Mouse (Mus musculus): ENCODE results near the gene Rpl18a.

The Rpl18a gene

DNA sequence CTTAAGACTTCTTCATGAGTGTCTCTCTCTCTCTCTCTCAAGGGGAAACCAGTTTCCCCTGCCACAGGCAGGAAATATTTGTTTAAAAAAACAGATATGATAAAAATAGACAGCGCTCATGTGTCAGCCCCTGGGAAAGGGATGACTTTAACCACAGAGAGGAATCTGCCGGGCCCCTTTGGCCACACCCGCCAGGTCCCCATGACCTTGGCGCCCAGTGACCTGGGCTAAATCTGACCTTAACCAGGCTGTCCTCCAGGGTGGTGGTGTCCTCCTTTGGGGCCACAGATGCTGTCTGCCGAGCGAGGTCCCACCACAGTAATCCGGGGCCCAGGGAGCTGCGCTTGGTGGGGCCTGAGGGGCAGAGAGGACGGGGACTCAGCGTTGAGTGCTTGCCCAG, 12.5 kb downstream of the Rpl18a start:
- DNase-seq (ENCODE audit: extremely low read depth, low read depth, low spot score) = no peak

- DNase-seq (ENCODE audit: extremely low read depth, low read depth, low spot score) = no peak
Observed at GRCm38 (mm10) chr8:70884186-70884585, 13.0 kb downstream of the Rpl18a start.

GRCm38 (mm10) chr8:70880546-70880945, 16.7 kb downstream of the Rpl18a start:
- no peak for DNase-seq (ENCODE audit: extremely low read depth, low read depth, low spot score)

DNA sequence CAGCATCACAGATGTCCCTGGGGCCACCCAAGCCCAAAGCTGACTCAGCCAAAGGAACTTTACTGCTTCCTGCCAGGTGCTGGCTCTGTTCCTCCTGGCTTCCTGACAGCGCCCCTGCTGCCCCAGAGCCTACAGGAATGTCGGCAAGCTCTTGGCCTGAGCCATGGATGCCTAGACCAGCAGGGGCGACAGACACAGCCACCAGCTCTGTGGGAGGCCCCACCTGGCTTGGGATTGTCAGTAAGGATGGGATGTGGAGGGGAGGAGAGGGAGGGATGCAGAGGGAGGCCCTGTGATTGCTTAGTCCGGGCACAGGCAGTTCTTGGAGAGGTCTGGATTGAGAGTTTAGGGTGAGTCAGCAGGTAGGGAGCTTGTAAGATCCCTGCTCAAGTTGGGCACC, 17.1 kb downstream of the Rpl18a start:
- no peak for DNase-seq (ENCODE audit: extremely low read depth, low read depth, low spot score)

DNA sequence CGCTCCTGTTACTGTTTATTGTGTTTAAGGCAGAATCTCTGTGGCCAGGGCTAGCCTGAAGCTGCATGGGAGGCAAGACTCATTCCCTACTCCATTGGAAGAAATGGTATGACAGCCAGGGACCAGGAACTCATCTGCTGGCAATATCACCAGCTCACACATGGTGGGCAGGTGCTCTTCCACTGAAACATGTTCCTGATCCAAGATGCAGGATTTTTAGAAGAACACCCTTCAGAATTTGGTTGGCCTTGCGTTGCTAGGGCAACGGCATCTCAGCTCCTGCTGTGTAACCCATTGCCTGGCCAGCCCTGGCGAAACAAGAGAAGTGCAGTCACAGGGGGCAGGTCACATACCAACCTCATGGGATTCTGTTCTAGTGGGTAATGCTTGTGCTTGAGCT, 17.7 kb downstream of the Rpl18a start:
- DNase-seq (ENCODE audit: extremely low read depth, low read depth, low spot score) = no peak

GRCm38 (mm10) chr8:70878178-70878577, 19.0 kb downstream of the Rpl18a start:
- no peak for DNase-seq (ENCODE audit: extremely low read depth, low read depth, low spot score)

DNA sequence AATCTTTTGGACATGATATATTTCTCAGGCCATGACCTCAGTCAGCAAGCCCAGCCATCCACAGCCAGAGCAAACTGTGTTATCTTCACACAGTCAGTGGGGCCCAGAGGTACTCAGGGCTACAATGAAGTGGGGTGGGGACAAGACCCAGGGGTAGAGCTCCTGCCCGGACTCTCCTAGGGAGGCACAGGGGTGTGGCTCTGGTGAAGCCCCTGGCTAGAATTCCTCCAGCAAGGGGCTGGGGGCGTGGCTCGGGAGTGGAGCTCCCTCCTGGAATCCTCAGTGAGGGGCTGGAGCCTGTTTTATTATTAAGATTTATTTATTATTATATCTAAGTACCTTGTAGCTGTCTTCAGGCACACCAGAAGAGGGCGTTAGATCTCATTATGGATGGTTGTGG, 20.8 kb downstream of the Rpl18a start:
- DNase-seq (ENCODE audit: extremely low read depth, low read depth, low spot score) = no peak

GRCm38 (mm10) chr8:70874441-70874840, 22.8 kb downstream of the Rpl18a start:
- DNase-seq (ENCODE audit: extremely low read depth, low read depth, low spot score) = no peak

- no peak for DNase-seq (ENCODE audit: extremely low read depth, low read depth, low spot score)
Observed at GRCm38 (mm10) chr8:70873364-70873985, 23.7 kb downstream of the Rpl18a start, which contains the start of gene Ccdc124. Gene Ccdc124 (minus strand): TSS chr8:70873935.

- DNase-seq (ENCODE audit: extremely low read depth, low read depth, low spot score) = no peak
Observed at GRCm38 (mm10) chr8:70872643-70873363, 24.4 kb downstream of the Rpl18a start.

GRCm38 (mm10) chr8:70871195-70871807, 25.9 kb downstream of the Rpl18a start:
- no peak for DNase-seq (ENCODE audit: extremely low read depth, low read depth, low spot score)

GRCm38 (mm10) chr8:70869601-70870041, 27.6 kb downstream of the Rpl18a start:
- DNase-seq (ENCODE audit: extremely low read depth, low read depth, low spot score) = no peak

GRCm38 (mm10) chr8:70869199-70869571, 28.0 kb downstream of the Rpl18a start:
- no peak for DNase-seq (ENCODE audit: extremely low read depth, low read depth, low spot score)

DNA sequence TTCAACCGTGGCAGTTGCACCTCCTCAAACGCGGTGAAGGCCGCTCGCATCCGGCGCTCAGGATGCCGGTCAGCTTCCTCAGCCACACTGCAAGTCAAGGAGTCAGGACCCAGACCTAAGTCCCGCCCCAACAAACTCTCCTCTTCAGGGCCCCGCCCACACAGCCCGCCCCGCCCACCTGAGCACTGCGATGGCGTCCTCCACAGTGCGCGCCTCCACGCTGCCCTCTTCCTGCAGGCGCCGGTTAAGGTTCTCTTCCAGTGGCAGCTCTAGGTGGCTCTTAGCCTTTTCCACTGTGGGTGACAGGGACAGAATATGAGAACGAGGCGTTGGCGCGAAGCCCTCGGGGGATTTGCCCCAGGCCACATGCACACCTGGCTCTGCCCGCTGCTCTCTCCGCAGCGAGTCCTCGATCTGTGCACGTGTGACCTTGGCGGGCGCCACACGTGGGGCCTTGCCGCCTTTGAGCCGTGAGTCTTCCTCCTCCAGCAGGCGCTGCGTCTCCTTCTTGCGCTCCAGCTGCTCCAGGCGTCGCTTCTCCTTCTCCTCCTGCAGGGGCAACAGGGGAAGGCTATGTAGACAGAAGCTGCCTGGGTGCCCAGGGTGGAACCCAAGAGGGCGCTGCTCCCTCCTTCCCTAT, 28.5 kb downstream of the Rpl18a start:
- DNase-seq (ENCODE audit: extremely low read depth, low read depth, low spot score) = no peak

- no peak for DNase-seq (ENCODE audit: extremely low read depth, low read depth, low spot score)
Observed at GRCm38 (mm10) chr8:70866566-70866965, 30.6 kb downstream of the Rpl18a start.

- DNase-seq (ENCODE audit: extremely low read depth, low read depth, low spot score) = no peak
Observed at GRCm38 (mm10) chr8:70866001-70866520, 31.2 kb downstream of the Rpl18a start.

DNA sequence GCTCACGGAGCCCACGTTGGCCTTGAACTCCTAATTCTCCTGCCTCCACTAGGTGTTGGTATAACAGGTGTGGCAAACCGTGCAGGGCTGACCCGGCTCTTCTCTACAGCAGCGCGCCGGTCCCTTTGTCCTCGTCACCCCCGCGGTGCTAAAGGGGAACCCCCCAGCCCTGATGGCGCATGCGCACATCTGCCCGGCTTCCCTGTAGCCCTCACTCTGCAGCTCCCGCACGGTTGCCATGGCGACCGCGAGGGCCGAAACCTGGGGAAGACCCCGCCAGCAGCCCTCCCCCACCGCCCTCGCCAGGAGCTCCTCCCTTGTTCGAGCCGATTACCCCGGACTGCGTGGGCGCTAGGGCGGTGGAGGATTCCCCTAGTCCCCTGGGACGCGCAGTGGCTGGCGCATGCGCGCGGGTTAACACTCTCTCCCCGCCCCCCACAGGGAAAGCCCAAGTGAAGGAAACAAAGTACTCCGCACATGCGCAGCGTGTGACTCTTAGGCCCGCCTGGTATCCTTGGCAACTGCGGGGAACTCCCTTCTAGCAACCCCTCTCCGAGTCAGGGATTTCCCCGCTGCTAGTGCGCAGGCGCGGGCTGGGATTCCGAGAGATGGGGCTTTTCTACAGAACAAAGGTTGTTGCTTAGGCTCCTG, 31.7 kb downstream of the Rpl18a start:
- DNase-seq (ENCODE audit: extremely low read depth, low read depth, low spot score) = no peak

- no peak for DNase-seq (ENCODE audit: extremely low read depth, low read depth, low spot score)
Observed at GRCm38 (mm10) chr8:70864712-70865221, 32.4 kb downstream of the Rpl18a start.

GRCm38 (mm10) chr8:70863956-70864711, 33.1 kb downstream of the Rpl18a start:
- DNase-seq (ENCODE audit: extremely low read depth, low read depth, low spot score) = no peak

Measured in fat pad, adult 2 months (tissue).